Mouse (Mus musculus) liver, postnatal 0 days (tissue): ENCODE data around the gene 2610002M06Rik. TPM values are rescaled to one million over a fixed set of nuclear protein-coding genes. Genes with fewer than 3 reads are reported as not detected.

Experiments
- ATAC-seq: fragments of 200-750 bp; cut with Nextera tagmentation; 2 replicates; pipeline ENCODE4 v1.8.0; 2017; ENCODE audit warnings: mild to moderate bottlenecking, moderate library complexity
- DNase-seq: peaks from one replicate; pipeline ENCODE4 v3.0.0-alpha.2; 2016
- H3K27ac ChIP-seq: fragments of 300-500 bp; sonication (generic); 2 replicates; pipeline ENCODE4 v1.5.1; 2014; ENCODE audit warnings: antibody characterized with exemption, moderate library complexity, mild to moderate bottlenecking, low read depth
- H3K27me3 ChIP-seq: fragments of 300-500 bp; sonication (generic); 2 replicates; pipeline ENCODE4 v1.6.1; 2014; ENCODE audit warnings: low read length, control low read depth, mixed read lengths; ENCODE audit not compliant: insufficient read depth
- H3K36me3 ChIP-seq: fragments of 300-500 bp; sonication (generic); replicated peaks from 2 replicates; pipeline ENCODE4 v1.6.1; 2014; ENCODE audit warnings: mild to moderate bottlenecking, control low read depth, low read length, moderate library complexity, mixed read lengths; ENCODE audit not compliant: insufficient read depth
- H3K4me1 ChIP-seq: fragments of 300-500 bp; sonication (generic); 2 replicates; pipeline ENCODE4 v1.6.1; 2014; ENCODE audit warnings: antibody characterized with exemption, mild to moderate bottlenecking, control low read depth; ENCODE audit not compliant: insufficient read depth
- H3K4me2 ChIP-seq: fragments of 300-500 bp; sonication (generic); 2 replicates; pipeline ENCODE4 v1.6.1; 2014; ENCODE audit warnings: low read depth, mild to moderate bottlenecking, low read length, moderate library complexity, mixed read lengths
- H3K4me3 ChIP-seq: fragments of 300-500 bp; sonication (generic); 2 replicates; pipeline ENCODE4 v1.5.1; 2014; ENCODE audit warnings: low read depth, low read length
- H3K9ac ChIP-seq: fragments of 300-500 bp; sonication (generic); replicated peaks from 2 replicates; pipeline ENCODE4 v1.6.1; 2014; ENCODE audit warnings: mild to moderate bottlenecking, moderate library complexity
- H3K9me3 ChIP-seq: fragments of 300-500 bp; sonication (generic); 2 replicates; pipeline ENCODE4 v1.6.1; 2016; ENCODE audit warnings: mild to moderate bottlenecking, control low read depth, low read length, mixed read lengths
- CTCF ChIP-seq: sonication (generic); IDR thresholded peaks from 2 replicates; pipeline ENCODE4 v1.5.1; 2016; ENCODE audit warnings: antibody characterized with exemption, low read depth
- EP300 ChIP-seq: IDR thresholded peaks from 2 replicates; pipeline ENCODE4 v1.6.1; 2016; ENCODE audit warnings: antibody characterized with exemption, low read depth, mild to moderate bottlenecking
- WGBS: fragments of 180-500 bp; shearing (Covaris S2); extraction: QIAGEN DNeasy Blood & Tissue Kit; methylation state at CpG from one replicate; pipeline ENCODE4 v1.1.7; 2014; ENCODE audit not compliant: insufficient replicate concordance; 5-methylcytosine and 5-hydroxymethylcytosine counted together
- polyA plus RNA-seq: library from polyadenylated mRNA; unstranded; fragments of >200 nt; fragmentation: Nextera tagmentation; extraction: Ambion mirVana; gene quantifications from 2 replicates; pipeline ENCODE4 v1.2.1, GENCODE M21; 2015

Gene 2610002M06Rik
- 7.2 and 7.6 TPM in 2 replicates for polyA plus RNA-seq

GRCm38 (mm10) chrX:107816218-107816554 is at the start of gene 2610002M06Rik:
Gene 2610002M06Rik, minus strand, starts transcription at chrX:107816334.
- ATAC-seq (peak; percentile 99), DNase-seq (peak; percentile 89)
- Histone ChIP-seq H3K4me1 (no peaks in the 10 kb centered on the region), H3K4me2 (peak within 1 kb of the TSS; percentile 69), H3K9ac (peak within 1 kb of the TSS; percentile 76), H3K9me3 (no peaks in the 10 kb centered on the region), H3K36me3 (no peaks in the 10 kb centered on the region), H3K27ac (peak within 1 kb of the TSS; percentile 78), H3K4me3 (peak within 1 kb of the TSS; percentile 73), H3K27me3 (no peaks in the 10 kb centered on the region)
- 25% methylated on average over 18 of the region's 28 CpGs for WGBS
- no peak for TF ChIP-seq EP300
- peak; percentile 76 for TF ChIP-seq CTCF

- no peak overlapping the region for H3K27ac ChIP-seq
- H3K4me2 ChIP-seq, result no peak overlapping the region
- ATAC-seq (no peak), DNase-seq (no peak)
- H3K27me3 ChIP-seq, result no peaks in the 10 kb centered on the region
- H3K4me1 ChIP-seq, result no peaks in the 10 kb centered on the region
- 34% methylated on average over 4 of the region's 4 CpGs for WGBS
- H3K4me3 ChIP-seq, result no peak overlapping the region
- TF ChIP-seq EP300 (no peak), CTCF (no peak)
- H3K9ac ChIP-seq, result no peak overlapping the region
- no peaks in the 10 kb centered on the region for H3K36me3 ChIP-seq
- H3K9me3 ChIP-seq, result no peaks in the 10 kb centered on the region
Measured at GRCm38 (mm10) chrX:107858165-107858564, 42.0 kb upstream of the 2610002M06Rik start.

GRCm38 (mm10) chrX:107816726-107817125 is 592 bp upstream of the 2610002M06Rik start:
- ATAC-seq, result no peak
- Histone ChIP-seq H3K4me3 (peak overlapping the region; percentile 73), H3K27ac (no peak overlapping the region), H3K36me3 (no peaks in the 10 kb centered on the region), H3K4me1 (no peaks in the 10 kb centered on the region), H3K4me2 (peak overlapping the region; percentile 69), H3K9ac (no peak overlapping the region), H3K27me3 (no peaks in the 10 kb centered on the region), H3K9me3 (no peaks in the 10 kb centered on the region)
- no peak for DNase-seq
- no peak for TF ChIP-seq EP300
- no peak for TF ChIP-seq CTCF
- 78% methylated on average over 6 of the region's 6 CpGs for WGBS

- no peaks in the 10 kb centered on the region for H3K27me3 ChIP-seq
- ATAC-seq, result peak; percentile 76
- no peak for TF ChIP-seq EP300
- no peak for TF ChIP-seq CTCF
- H3K27ac ChIP-seq, result peak overlapping the region; percentile 78
- peak; percentile 41 for DNase-seq
- no peaks in the 10 kb centered on the region for H3K9me3 ChIP-seq
- H3K9ac ChIP-seq, result peak overlapping the region; percentile 76
- no peaks in the 10 kb centered on the region for H3K4me1 ChIP-seq
- H3K4me2 ChIP-seq, result peak overlapping the region; percentile 69
- no peaks in the 10 kb centered on the region for H3K36me3 ChIP-seq
- WGBS, result 24% methylated on average over 29 of the region's 32 CpGs
- peak overlapping the region; percentile 73 for H3K4me3 ChIP-seq
Measured at GRCm38 (mm10) chrX:107815502-107816217, 474 bp downstream of the 2610002M06Rik start.

- Histone ChIP-seq H3K27ac (no peak overlapping the region), H3K27me3 (no peaks in the 10 kb centered on the region), H3K36me3 (no peaks in the 10 kb centered on the region), H3K4me3 (no peak overlapping the region), H3K4me2 (no peak overlapping the region), H3K9me3 (no peaks in the 10 kb centered on the region), H3K9ac (no peak overlapping the region), H3K4me1 (no peaks in the 10 kb centered on the region)
- DNase-seq, result no peak
- ATAC-seq, result no peak
- no peak for TF ChIP-seq EP300
- TF ChIP-seq CTCF, result no peak
Measured at GRCm38 (mm10) chrX:107812120-107812519, 4.0 kb downstream of the 2610002M06Rik start.

- no peak for TF ChIP-seq EP300
- no peak for TF ChIP-seq CTCF
- 0 out of 2 replicates have a peak, but pooled peaks have one; percentile 25 for ATAC-seq
- Histone ChIP-seq H3K36me3 (no peaks in the 10 kb centered on the region), H3K4me3 (no peak overlapping the region), H3K27ac (no peak overlapping the region), H3K9ac (no peak overlapping the region), H3K9me3 (no peaks in the 10 kb centered on the region), H3K4me2 (no peak overlapping the region), H3K4me1 (no peaks in the 10 kb centered on the region), H3K27me3 (no peaks in the 10 kb centered on the region)
- 54% methylated on average over 2 of the region's 2 CpGs for WGBS
- no peak for DNase-seq
Measured at GRCm38 (mm10) chrX:107796919-107797318, 19.2 kb downstream of the 2610002M06Rik start.
